Mouse (Mus musculus): ENCODE measurements around the gene 4930467E23Rik. TPM values are rescaled to one million over a fixed set of nuclear protein-coding genes. Genes with fewer than 3 reads are reported as not detected.
"Not testable (repeated sequence)": the region's sequence is repeated elsewhere in the genome, so short reads cannot be mapped to it uniquely, and the experiment has no call there.

Gene 4930467E23Rik
- polyA plus RNA-seq, 1 experiment from 2014 or later = not detected

DNA sequence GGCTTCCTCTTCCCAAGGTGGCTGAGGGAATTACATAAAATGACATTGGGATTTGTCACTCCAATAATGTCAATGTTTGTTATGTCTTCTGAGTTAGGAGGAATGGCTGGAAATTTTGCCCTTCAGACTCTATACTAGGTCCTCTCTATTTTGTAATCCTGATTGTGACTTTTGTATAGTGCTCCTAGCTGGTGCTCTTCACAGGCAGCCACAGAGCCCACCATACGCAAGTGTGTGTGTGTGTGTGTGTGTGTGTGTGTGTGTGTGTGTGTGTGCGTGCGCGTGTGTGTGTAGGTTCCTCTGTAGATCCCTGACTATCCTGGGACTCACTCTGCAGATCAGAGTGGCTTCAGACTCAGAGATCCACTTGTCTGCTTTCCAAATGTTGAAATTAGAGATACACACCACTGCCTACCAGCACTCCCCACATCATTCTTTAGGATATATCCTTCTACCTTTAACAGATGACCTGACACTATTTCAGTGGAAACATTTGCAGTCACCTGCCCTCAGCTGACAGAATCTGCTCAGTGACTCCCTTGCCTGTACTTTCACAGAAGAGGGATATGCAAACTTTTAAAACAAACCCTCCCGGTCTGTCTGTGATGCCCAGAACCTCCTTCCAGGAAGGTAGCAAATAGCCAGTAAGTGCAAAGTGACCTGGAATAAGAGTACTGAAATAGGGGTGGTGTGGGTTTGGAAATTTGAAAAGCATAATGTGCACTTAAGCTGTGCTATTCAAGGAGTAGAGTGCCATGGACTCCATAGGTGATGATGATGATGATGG, 52.1 kb downstream of the 4930467E23Rik start:
- ATAC-seq (ENCODE audit: low FRiP score, low TSS enrichment); H3K36me3 ChIP-seq (ENCODE audit: control insufficient read depth, insufficient read depth, low read length); H3K4me3 ChIP-seq (ENCODE audit: low read depth, low read length); H3K27me3 ChIP-seq (ENCODE audit: control insufficient read depth, insufficient read depth, low read length); H3K4me2 ChIP-seq (replicated peaks; ENCODE audit: low read depth); H3K4me1 ChIP-seq (replicated peaks; ENCODE audit: control insufficient read depth, insufficient read depth); DNase-seq (ENCODE audit: low spot score); H3K9ac ChIP-seq (ENCODE audit: low read length); H3K27ac ChIP-seq (replicated peaks); H3K9me3 ChIP-seq (ENCODE audit: control insufficient read depth, low read length): not testable (repeated sequence)
- WGBS = 91% methylated on average over 2 of the region's 5 CpGs

DNA sequence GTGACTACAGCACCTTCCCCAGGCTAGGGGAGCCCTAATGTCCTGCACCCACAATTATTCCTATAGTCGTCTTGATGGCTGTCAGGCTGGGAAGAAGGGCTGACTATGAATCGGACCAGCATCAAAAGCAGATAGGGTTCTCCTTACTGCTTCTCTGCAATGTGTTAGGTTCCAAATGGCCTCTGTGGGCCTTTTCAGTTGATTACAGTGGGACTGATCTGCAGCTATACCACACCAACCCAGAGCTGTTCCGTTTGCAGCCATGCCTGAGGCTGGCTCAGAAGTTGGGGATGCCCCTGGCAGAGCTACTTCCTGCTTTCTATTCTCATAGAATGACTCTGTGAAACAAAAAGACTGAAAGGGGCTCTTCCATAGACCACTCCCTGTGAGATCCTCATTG, 53.4 kb downstream of the 4930467E23Rik start:
- DNase-seq (ENCODE audit: low spot score) = not testable (repeated sequence)
- 81% methylated on average over 3 of the region's 3 CpGs for WGBS

DNA sequence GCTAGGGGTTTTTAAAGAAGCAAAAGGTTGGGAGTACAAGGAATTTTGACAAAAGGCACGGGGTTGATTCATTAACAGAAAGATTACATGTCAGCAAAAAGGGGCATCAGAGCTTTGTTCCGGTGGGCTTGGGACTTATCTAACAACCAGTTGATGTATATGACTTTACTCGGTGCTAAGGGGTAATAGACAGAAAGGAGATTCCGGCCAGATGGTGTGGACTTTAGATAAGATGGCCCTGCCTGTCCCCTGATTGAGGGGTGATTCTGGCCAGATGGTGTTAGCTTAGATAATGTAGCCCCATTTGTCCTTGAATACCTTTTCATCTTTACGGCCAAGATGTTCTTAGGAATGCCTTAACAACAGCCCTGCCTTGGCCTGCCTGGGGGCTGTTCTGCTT, 54.5 kb downstream of the 4930467E23Rik start:
- not testable (repeated sequence) for H3K27ac ChIP-seq (replicated peaks); H3K9ac ChIP-seq (ENCODE audit: low read length); DNase-seq (ENCODE audit: low spot score); H3K4me2 ChIP-seq (replicated peaks; ENCODE audit: low read depth); H3K4me1 ChIP-seq (replicated peaks; ENCODE audit: control insufficient read depth, insufficient read depth); H3K27me3 ChIP-seq (ENCODE audit: control insufficient read depth, insufficient read depth, low read length); H3K9me3 ChIP-seq (ENCODE audit: control insufficient read depth, low read length); ATAC-seq (ENCODE audit: low FRiP score, low TSS enrichment); H3K4me3 ChIP-seq (ENCODE audit: low read depth, low read length); H3K36me3 ChIP-seq (ENCODE audit: control insufficient read depth, insufficient read depth, low read length)
- WGBS = no CpG with 5 or more reads among the region's 5 CpGs

More for the DNA sequence above, 53.4 kb downstream of the 4930467E23Rik start:
- H3K9me3 ChIP-seq (ENCODE audit: control insufficient read depth, low read length); H3K36me3 ChIP-seq (ENCODE audit: control insufficient read depth, insufficient read depth, low read length); H3K4me1 ChIP-seq (replicated peaks; ENCODE audit: control insufficient read depth, insufficient read depth); H3K27me3 ChIP-seq (ENCODE audit: control insufficient read depth, insufficient read depth, low read length); H3K4me3 ChIP-seq (ENCODE audit: low read depth, low read length); H3K9ac ChIP-seq (ENCODE audit: low read length); H3K4me2 ChIP-seq (replicated peaks; ENCODE audit: low read depth); H3K27ac ChIP-seq (replicated peaks); ATAC-seq (ENCODE audit: low FRiP score, low TSS enrichment): not testable (repeated sequence)

DNA sequence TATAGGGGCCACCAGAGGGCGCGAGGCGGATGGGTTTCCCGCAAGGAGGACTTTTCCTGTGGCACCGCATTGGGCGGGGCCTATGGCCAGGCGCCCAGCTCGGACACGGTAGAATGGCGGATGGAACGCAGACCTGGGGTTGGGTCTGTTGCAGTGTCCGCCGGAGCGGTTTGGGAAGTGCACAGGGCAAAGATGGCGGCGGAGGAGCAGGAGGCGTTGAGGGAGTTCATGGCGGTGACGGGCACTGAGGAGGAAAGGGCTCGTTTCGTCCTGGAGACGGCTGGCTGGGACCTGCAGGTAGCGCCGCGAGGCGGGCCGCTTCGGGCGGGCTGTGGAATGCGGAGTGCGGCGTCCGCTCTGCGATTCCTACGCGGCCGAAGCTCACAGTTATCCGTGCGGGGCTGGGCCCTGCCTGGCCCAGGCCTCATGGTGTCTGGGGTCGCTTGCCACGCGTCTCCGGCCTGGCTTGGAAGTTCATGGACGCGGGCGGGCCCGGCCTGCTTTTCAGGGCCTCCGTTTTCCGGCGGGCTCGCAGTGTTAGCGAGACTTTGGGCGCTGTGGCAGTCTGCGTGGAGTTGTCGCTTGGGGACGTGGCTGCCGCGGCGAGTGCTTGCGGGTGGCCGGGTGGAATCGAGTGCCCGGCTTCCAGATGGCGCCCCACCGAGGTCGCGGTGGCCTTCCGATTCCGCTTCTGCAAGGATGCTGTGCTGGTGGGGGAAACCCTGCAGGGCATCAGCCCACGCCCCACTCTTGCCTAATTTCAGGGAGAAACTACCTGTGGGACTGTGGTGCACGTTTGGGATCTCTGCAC, 55.4 kb downstream of the 4930467E23Rik start:
- H3K4me1 ChIP-seq (replicated peaks; ENCODE audit: control insufficient read depth, insufficient read depth); H3K27me3 ChIP-seq (ENCODE audit: control insufficient read depth, insufficient read depth, low read length); H3K9me3 ChIP-seq (ENCODE audit: control insufficient read depth, low read length); H3K36me3 ChIP-seq (ENCODE audit: control insufficient read depth, insufficient read depth, low read length): not testable (repeated sequence)
- peak; percentile 100 for ATAC-seq (ENCODE audit: low FRiP score, low TSS enrichment)
- Histone ChIP-seq H3K4me3 (ENCODE audit: low read depth, low read length) (peak overlapping the region; percentile 69), H3K9ac (ENCODE audit: low read length) (peak overlapping the region; percentile 88), H3K4me2 (replicated peaks; ENCODE audit: low read depth) (peak overlapping the region; percentile 55), H3K27ac (replicated peaks) (peak overlapping the region; percentile 88)
- peak; percentile 97 for DNase-seq (ENCODE audit: low spot score)
- WGBS = 14% methylated on average over 64 of the region's 71 CpGs
- peak; percentile 56 for TF ChIP-seq CTCF (IDR thresholded peaks at IDR 0.05; ENCODE audit: low read depth)

DNA sequence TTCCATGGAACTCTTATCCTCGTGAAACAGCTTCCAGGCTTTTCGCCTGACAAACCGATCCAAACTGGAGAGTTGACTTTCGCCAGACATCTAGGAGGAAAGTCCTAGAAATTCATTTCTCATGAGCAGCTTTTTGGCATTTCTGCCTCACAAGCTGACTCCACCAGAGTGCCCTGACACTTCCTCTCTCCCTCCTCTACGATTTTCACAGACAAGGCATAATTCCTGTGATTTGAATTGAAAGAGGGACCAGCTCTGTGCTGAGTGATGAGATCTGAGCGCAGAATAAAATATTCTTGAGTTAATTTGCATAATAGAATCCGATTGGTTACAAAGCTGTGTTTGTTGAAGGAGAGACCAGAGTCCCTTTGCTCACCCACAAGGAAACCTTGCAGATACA, 63.3 kb downstream of the 4930467E23Rik start:
- H3K9ac ChIP-seq (ENCODE audit: low read length); DNase-seq (ENCODE audit: low spot score): not testable (repeated sequence)
- WGBS = 73% methylated on average over 7 of the region's 7 CpGs

More for the DNA sequence above, 63.3 kb downstream of the 4930467E23Rik start:
- H3K27ac ChIP-seq (replicated peaks); H3K4me3 ChIP-seq (ENCODE audit: low read depth, low read length); H3K9me3 ChIP-seq (ENCODE audit: control insufficient read depth, low read length); ATAC-seq (ENCODE audit: low FRiP score, low TSS enrichment); H3K27me3 ChIP-seq (ENCODE audit: control insufficient read depth, insufficient read depth, low read length); H3K4me2 ChIP-seq (replicated peaks; ENCODE audit: low read depth); H3K36me3 ChIP-seq (ENCODE audit: control insufficient read depth, insufficient read depth, low read length); H3K4me1 ChIP-seq (replicated peaks; ENCODE audit: control insufficient read depth, insufficient read depth): not testable (repeated sequence)

Other genes with a start within 250 kb of the 4930467E23Rik start
- not detected in 2 replicates for gene Defb7, start 234.5 kb upstream of the 4930467E23Rik start, polyA plus RNA-seq (2015; fragmentation: Nextera tagmentation; extraction: Ambion mirVana)
- not detected in 2 replicates for gene Gm31371, start 173.8 kb downstream of the 4930467E23Rik start, polyA plus RNA-seq (2015; fragmentation: Nextera tagmentation; extraction: Ambion mirVana)

All from stomach, postnatal 0 days (tissue).